Mouse (Mus musculus): ENCODE data around the gene Sec62.

GRCm38 (mm10) chr3:30766177-30766576 is 26.5 kb upstream of the Sec62 start:
- TF ChIP-seq POLR2A (IDR thresholded peaks at IDR 0.05; ENCODE audit: control insufficient read depth, extremely low read depth, insufficient read depth, low read length, poor library complexity) (no peak), CTCF (IDR thresholded peaks at IDR 0.05; ENCODE audit: borderline replicate concordance, control insufficient read depth, extremely low read depth, insufficient read depth, low read length, poor library complexity) (no peak)
